Mouse (Mus musculus) brain, embryonic 14.5 days (tissue): ENCODE measurements around the gene Rack1. TPM values are rescaled to one million over a fixed set of nuclear protein-coding genes. Genes with fewer than 3 reads are reported as not detected.
"Not testable (repeated sequence)": the region's sequence is repeated elsewhere in the genome, so short reads cannot be mapped to it uniquely, and the experiment has no call there.

Source experiments
- DNase-seq: peaks from one replicate; pipeline ENCODE4 v3.0.0-alpha.2; 2011; ENCODE audit warnings: low read depth
- CTCF ChIP-seq: fragments of 200-500 bp; IDR thresholded peaks from 2 replicates; pipeline ENCODE4 v1.5.1; 2012; ENCODE audit warnings: inconsistent platforms, mild to moderate bottlenecking, moderate library complexity, borderline replicate concordance; ENCODE audit not compliant: insufficient read depth, insufficient read length; ENCODE audit errors: extremely low read depth
- POLR2A ChIP-seq: fragments of 200-500 bp; IDR thresholded peaks from 2 replicates; pipeline ENCODE4 v1.6.1; 2012; ENCODE audit warnings: mild to moderate bottlenecking, inconsistent platforms, borderline replicate concordance; ENCODE audit not compliant: poor library complexity, insufficient read depth, insufficient read length, severe bottlenecking; ENCODE audit errors: extremely low read depth
- polyA plus RNA-seq: library from polyadenylated mRNA; depleted of rRNA; stranded (reverse); fragments of >200 nt; gene quantifications from 2 replicates; pipeline ENCODE4 v1.2.3, GENCODE M21; 2012

The Rack1 gene
- polyA plus RNA-seq, 1 experiment: 1,339 TPM

- TF ChIP-seq CTCF (no peak), POLR2A (no peak)
- DNase-seq: peak; percentile 21
These were observed 38.9 kb downstream of the Rack1 start for GRCm38 (mm10) chr11:48838879-48839680.

GRCm38 (mm10) chr11:48840805-48841204, 40.7 kb downstream of the Rack1 start:
- TF ChIP-seq POLR2A: no peak
- TF ChIP-seq CTCF: no peak
- DNase-seq: no peak

- DNase-seq: no peak
These were observed 41.1 kb downstream of the Rack1 start for GRCm38 (mm10) chr11:48841213-48841612.

GRCm38 (mm10) chr11:48842378-48842792, 42.3 kb downstream of the Rack1 start:
- DNase-seq: no peak
- TF ChIP-seq POLR2A (no peak), CTCF (no peak)

More at GRCm38 (mm10) chr11:48841213-48841612, 41.1 kb downstream of the Rack1 start:
- no peak for TF ChIP-seq POLR2A

GRCm38 (mm10) chr11:48843202-48843601, 43.1 kb downstream of the Rack1 start:
- DNase-seq: no peak
- TF ChIP-seq POLR2A (no peak), CTCF (no peak)

GRCm38 (mm10) chr11:48844309-48844708, 44.2 kb downstream of the Rack1 start:
- TF ChIP-seq POLR2A (no peak), CTCF (no peak)
- no peak for DNase-seq

- no peak for TF ChIP-seq CTCF
- no peak for TF ChIP-seq POLR2A
- DNase-seq: no peak
These were observed 45.2 kb downstream of the Rack1 start for GRCm38 (mm10) chr11:48845244-48845815.

GRCm38 (mm10) chr11:48846362-48846761, 46.2 kb downstream of the Rack1 start:
- DNase-seq: not testable (repeated sequence)

- TF ChIP-seq POLR2A (no peak), CTCF (no peak)
- no peak for DNase-seq
These were observed 46.7 kb downstream of the Rack1 start for GRCm38 (mm10) chr11:48846881-48847280.

- DNase-seq: no peak
- TF ChIP-seq CTCF (no peak), POLR2A (no peak)
These were observed 50.1 kb downstream of the Rack1 start for GRCm38 (mm10) chr11:48850240-48850639.

GRCm38 (mm10) chr11:48851270-48851995, 51.3 kb downstream of the Rack1 start:
- TF ChIP-seq CTCF (no peak), POLR2A (no peak)
- no peak for DNase-seq

GRCm38 (mm10) chr11:48852190-48852589, 52.1 kb downstream of the Rack1 start:
- TF ChIP-seq POLR2A: no peak
- no peak for TF ChIP-seq CTCF
- no peak for DNase-seq
